Mouse (Mus musculus) spleen, adult 10 weeks (tissue): ENCODE results near the gene Srgap2. TPM values are rescaled to one million over a fixed set of nuclear protein-coding genes. Genes with fewer than 3 reads are reported as not detected.

Experiments used
- polyA plus RNA-seq: library from polyadenylated mRNA; stranded (reverse); fragments of 350-450 nt; fragmentation: Illumina TruSeq; extraction: RNeasy Lipid Tissue Mini Kit (QIAGEN cat#74804); gene quantifications from one replicate; pipeline ENCODE4 v1.2.3, GENCODE M21; 2015; ENCODE audit warnings: low replicate concordance; ENCODE audit not compliant: insufficient read depth

The Srgap2 gene
- 27.0 TPM for polyA plus RNA-seq

DNA sequence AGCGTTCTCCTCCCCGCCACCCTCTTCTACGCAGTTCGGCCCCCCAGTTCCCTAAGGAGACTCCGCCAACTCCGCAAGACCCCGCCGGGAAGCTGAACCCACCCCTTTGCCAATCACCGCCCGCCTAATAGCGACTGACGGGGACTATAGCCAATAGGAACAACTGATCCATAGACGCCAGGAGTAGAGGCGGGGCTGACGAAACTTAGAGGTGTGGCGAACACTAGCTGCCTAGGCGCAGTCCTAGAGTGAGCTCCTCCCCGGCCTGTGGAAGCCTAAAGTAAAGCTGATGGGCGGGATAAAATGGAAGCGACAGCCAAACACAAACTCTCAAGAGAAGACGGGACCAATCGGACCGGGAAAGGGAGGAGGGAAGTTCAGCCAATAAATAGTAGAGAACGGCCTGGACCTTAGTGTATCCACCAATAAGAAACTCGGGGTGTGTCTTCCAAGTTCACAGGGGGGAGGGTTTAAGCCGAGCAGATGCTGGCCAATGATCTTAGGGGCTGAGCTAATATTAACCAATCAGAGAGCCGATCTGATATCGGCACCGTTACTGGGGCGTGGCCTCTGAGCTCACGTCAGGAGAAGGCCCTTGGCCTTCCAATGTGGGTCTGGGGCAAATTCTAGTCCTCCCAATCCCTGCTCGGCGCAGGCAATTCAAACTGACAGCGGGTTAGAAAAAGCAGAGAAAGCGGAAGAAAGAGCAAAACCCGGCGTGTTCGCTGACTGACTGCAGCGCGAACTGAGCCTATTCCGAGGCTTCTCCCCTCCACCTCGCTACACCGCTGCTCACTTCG, at the start of gene Srgap2, which contains the start of gene Fam72a:
TSS of gene Srgap2 (minus strand) at position 72 of the 800 bp plus-strand sequence.
TSS of gene Fam72a (plus strand) at position 623 of the 800 bp plus-strand sequence.

DNA sequence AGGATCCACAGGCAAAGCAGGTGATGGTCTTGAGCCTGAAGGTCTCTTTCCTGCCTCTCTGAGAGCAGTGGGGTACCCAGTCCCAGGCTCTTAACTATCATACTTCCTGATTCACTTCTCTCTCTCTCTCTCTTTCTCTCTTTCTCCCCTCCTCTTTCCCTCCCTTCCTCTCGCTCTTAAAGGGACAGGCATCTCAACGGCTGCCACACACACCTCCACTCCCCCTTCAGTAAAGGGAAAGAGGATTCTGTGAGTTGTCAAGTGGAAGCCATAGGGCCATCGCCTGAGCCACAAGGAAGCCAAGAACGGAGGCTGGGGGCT, 247.7 kb downstream of the Srgap2 start, which contains the start of gene Ikbke:
TSS of gene Ikbke (minus strand) at position 151 of the 321 bp plus-strand sequence.

DNA sequence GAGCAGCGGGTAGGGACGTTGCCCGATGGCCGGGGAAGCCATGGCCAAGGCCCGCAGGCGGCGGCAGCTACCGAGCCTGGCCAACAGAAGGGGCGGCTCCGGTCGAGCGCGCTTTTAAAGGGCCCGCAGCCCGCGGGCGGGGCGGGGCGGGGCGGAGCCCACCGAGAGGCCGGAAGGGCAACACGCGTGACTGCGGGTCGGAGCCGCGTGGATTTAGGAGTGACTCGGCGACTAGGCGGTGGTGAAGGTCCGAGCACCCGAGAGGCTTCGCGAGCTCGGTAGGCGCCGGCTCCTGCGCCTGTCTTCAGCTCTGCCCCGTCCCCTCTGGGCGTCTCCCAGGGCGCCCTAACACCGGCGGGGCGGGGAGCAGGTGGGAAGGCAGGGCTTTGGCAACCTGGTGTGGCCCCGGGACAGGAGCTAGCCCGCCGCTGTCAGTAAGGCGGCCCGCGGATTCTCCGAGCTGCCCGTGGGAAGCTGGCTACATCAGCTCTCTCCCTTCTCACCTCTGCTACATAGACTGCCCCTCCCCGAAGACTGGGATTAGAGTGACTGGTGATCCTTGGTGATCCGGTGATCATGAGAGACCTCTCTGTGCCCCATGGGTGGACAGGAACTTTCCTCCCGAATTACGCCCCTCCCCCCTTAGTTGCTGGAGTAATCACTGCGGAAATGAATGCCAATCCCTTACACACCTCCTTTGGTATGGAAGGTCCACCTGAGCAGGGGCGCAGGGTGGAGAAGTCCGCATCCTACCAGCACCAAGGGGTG, 281.9 kb downstream of the Srgap2 start, which contains the start of gene Rassf5:
TSS of gene Rassf5 (minus strand) at position 170 of the 768 bp plus-strand sequence.

Other genes starting within 250 kb of the Srgap2 start
- 63.0 TPM for gene Ikbke, start 247.7 kb downstream of the Srgap2 start, polyA plus RNA-seq
- gene Fam72a, start 551 bp upstream of the Srgap2 start, polyA plus RNA-seq, result 1.8 TPM
- gene Avpr1b, start 71.9 kb upstream of the Srgap2 start, polyA plus RNA-seq, result not detected
- gene Ctse, start 111.0 kb upstream of the Srgap2 start, polyA plus RNA-seq, result 51.9 TPM
- gene Rab7b, start 161.3 kb upstream of the Srgap2 start, polyA plus RNA-seq, result 23.4 TPM
- gene Slc26a9, start 216.7 kb upstream of the Srgap2 start, polyA plus RNA-seq, result not detected